Mouse (Mus musculus): ENCODE results near the gene Slc1a7. TPM values are rescaled to one million over a fixed set of nuclear protein-coding genes. Genes with fewer than 3 reads are reported as not detected.

The Slc1a7 gene
- total RNA-seq (2014; rRNA removed) = 0.15 TPM in 1 of 2 replicates, not detected in the other
- 0.10 TPM in 1 of 2 replicates, not detected in the other for polyA plus RNA-seq (2015; fragmentation: Nextera tagmentation; extraction: Ambion mirVana)

DNA sequence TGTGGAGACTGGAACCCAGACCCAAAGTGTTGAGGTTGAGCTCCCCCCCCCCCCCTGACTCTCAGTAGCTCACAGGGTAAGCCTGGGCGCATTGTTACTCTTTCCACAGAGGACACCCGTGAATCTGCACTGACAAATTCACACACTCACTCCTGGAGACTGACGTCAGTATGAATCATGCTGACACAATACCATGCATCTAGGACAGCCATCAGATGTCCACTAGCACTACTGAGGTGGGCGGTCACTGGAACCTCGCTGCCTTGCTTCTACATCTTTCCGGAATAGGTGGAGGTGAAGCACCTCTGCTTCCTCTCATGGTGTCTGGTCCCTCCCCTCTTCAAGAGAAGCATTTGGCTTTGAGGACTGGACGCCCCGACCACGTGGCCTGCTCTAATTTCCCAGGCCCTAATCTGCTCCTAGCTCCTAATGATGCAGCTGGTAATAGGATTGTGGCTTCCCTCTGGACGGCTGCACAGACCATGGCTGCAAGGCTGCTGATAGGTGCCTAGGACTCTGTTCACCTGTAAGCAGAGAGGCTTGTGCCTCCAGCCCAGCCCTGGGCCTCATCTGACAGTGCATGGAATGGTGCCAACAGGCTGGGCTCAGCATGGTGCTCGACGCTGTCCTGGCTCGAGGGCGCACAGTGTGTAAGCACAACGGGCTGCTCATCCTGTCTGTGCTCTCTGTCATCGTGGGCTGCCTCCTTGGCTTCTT lies at the start of gene Slc1a7:
TSS of gene Slc1a7 (plus strand) at position 367 of the 717 bp plus-strand sequence.
- Histone ChIP-seq H3K36me3 (ENCODE audit: insufficient read depth) (no peaks in the 10 kb centered on the region), H3K9ac (no peak within 1 kb of the TSS), H3K9me3 (ENCODE audit: low read length) (no peaks in the 10 kb centered on the region), H3K4me2 (ENCODE audit: low read depth) (no peak within 1 kb of the TSS), H3K27ac (ENCODE audit: low read depth, low read length) (no peak within 1 kb of the TSS), H3K27me3 (ENCODE audit: insufficient read depth, low read length) (no peaks in the 10 kb centered on the region), H3K4me1 (ENCODE audit: insufficient read depth) (no peaks in the 10 kb centered on the region), H3K4me3 (ENCODE audit: low read depth, low read length) (no peak within 1 kb of the TSS)
- no peak for ATAC-seq
- no peak for DNase-seq
- no peak for TF ChIP-seq CTCF (IDR thresholded peaks at IDR 0.05; ENCODE audit: low read depth)
- WGBS = 71% methylated on average over 16 of the region's 16 CpGs

DNA sequence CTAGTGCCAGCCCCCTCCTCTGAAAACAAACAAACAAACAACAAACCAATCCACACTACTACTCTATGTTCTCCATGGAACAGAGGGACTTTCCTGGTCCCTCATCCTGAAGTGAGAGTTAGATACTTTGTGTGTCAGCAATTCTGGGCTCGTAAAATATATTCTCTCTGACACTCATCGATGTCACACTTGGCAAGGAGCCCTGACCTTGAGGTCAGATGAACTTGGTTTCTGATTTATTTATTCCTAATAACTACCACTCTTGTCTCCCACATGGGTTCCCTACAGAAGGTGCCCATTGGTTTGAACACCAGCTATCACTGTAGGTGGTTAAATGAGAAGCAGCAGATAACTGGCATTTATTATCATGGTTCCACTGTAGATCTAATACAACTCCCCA lies 47.8 kb upstream of the Slc1a7 start:
- Histone ChIP-seq H3K27me3 (ENCODE audit: insufficient read depth, low read length) (no peaks in the 10 kb centered on the region), H3K9me3 (ENCODE audit: low read length) (no peaks in the 10 kb centered on the region), H3K9ac (no peak overlapping the region), H3K27ac (ENCODE audit: low read depth, low read length) (no peak overlapping the region), H3K36me3 (ENCODE audit: insufficient read depth) (no peaks in the 10 kb centered on the region), H3K4me2 (ENCODE audit: low read depth) (no peak overlapping the region), H3K4me1 (ENCODE audit: insufficient read depth) (no peaks in the 10 kb centered on the region), H3K4me3 (ENCODE audit: low read depth, low read length) (no peak overlapping the region)
- TF ChIP-seq CTCF (IDR thresholded peaks at IDR 0.05; ENCODE audit: low read depth) = no peak
- 88% methylated on average over 2 of the region's 2 CpGs for WGBS
- DNase-seq = no peak
- no peak for ATAC-seq

DNA sequence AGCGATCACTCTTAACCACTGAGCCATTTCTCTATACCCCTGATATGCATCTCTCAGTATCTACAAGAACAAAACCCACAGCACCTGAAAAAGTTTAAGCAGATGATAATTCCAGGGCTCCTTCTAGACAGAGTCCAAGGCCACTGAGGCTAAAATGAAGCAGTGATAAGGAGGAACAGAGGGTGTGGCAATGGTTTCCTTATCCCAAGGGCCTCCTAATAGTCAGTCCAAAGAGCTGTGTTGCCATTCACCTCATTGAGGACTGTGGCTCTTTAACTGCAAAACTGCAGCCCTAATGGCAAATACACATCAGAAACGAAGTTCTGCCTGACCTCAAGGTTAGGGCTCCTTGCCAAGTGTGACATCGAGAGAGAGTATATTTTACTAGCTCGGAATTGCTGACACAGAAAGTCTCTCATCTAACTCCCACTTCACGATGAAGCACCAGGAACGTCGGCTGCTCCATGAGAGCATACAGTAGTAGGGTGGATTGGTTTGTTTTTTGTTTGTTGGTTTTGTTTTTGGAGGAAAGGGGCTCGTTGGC lies 46.9 kb upstream of the Slc1a7 start:
- Histone ChIP-seq H3K9ac (no peak overlapping the region), H3K27me3 (ENCODE audit: insufficient read depth, low read length) (no peaks in the 10 kb centered on the region), H3K9me3 (ENCODE audit: low read length) (no peaks in the 10 kb centered on the region), H3K4me2 (ENCODE audit: low read depth) (no peak overlapping the region), H3K36me3 (ENCODE audit: insufficient read depth) (no peaks in the 10 kb centered on the region), H3K4me3 (ENCODE audit: low read depth, low read length) (no peak overlapping the region), H3K4me1 (ENCODE audit: insufficient read depth) (no peaks in the 10 kb centered on the region), H3K27ac (ENCODE audit: low read depth, low read length) (no peak overlapping the region)
- no peak for TF ChIP-seq CTCF (IDR thresholded peaks at IDR 0.05; ENCODE audit: low read depth)
- no peak for DNase-seq
- ATAC-seq = no peak
- whole genome bisulfite sequencing = 76% methylated on average over 8 of the region's 8 CpGs

DNA sequence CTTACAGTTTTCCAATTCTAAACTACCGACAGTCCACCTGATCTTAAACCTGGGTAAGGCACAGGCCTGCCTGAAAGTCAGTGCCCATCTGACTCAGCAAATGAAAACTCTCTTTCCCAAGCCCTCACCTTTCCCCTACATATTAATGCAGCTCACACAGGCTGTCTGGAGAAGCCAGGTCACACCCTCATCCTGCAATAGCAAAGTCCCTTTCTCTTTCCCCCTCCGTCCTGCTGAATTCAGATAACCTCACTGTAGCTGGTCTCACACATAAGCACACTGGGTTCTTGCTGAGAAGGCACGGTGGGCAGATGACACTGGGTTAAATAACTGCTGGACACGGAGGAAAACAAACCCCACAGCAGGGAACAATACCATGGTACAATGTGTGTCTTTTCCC lies 46.2 kb upstream of the Slc1a7 start:
- H3K4me2 ChIP-seq (ENCODE audit: low read depth) = no peak overlapping the region
- no peaks in the 10 kb centered on the region for H3K9me3 ChIP-seq (ENCODE audit: low read length)
- DNase-seq (no peak), ATAC-seq (no peak)
- 60% methylated on average over 4 of the region's 4 CpGs for WGBS
- TF ChIP-seq CTCF (IDR thresholded peaks at IDR 0.05; ENCODE audit: low read depth) = no peak
- no peaks in the 10 kb centered on the region for H3K27me3 ChIP-seq (ENCODE audit: insufficient read depth, low read length)
- H3K36me3 ChIP-seq (ENCODE audit: insufficient read depth) = no peaks in the 10 kb centered on the region
- no peak overlapping the region for H3K27ac ChIP-seq (ENCODE audit: low read depth, low read length)
- no peak overlapping the region for H3K9ac ChIP-seq
- no peaks in the 10 kb centered on the region for H3K4me1 ChIP-seq (ENCODE audit: insufficient read depth)
- no peak overlapping the region for H3K4me3 ChIP-seq (ENCODE audit: low read depth, low read length)

DNA sequence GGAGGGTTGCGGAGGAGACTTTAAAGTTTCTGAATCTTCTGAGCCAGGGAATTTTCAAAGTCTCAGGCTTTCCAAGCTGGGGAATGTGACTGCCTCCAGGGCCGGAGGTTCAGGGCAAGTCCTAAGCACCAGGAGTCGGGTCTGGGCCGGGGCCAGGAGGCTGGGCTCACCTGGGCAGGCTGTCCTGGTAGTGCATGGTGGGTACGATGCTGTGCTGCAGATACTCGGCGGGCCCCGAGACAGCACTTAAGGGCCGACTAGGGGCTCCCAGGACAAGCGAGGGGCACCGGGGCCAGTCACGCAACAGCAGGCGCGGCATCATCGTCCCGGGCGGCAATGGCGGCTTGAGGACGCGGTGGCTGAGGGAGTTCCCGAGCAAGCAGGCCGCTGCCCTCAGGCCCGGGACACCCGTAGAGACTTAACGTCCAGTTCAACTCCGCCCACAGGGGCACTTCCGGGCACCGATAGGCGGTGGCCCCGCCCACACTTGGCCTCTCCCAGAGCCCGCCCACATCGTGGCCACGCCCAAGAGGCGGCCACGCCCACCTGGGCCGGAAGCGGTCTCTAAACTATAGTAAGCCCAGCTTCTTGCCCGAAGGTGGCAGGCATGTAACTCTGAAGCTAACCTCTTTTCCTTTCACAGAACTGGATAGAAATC lies 44.9 kb upstream of the Slc1a7 start, which contains the start of gene Cpt2:
TSS of gene Cpt2 (minus strand) at position 466 of the 658 bp plus-strand sequence.
- peak within 1 kb of the TSS; percentile 64 for H3K4me3 ChIP-seq (ENCODE audit: low read depth, low read length)
- peak within 1 kb of the TSS; percentile 89 for H3K4me2 ChIP-seq (ENCODE audit: low read depth)
- H3K36me3 ChIP-seq (ENCODE audit: insufficient read depth) = no peaks in the 10 kb centered on the region
- H3K27ac ChIP-seq (ENCODE audit: low read depth, low read length) = peak within 1 kb of the TSS; percentile 62; the same call in 1 of the 2 replicates
- H3K9me3 ChIP-seq (ENCODE audit: low read length) = no peaks in the 10 kb centered on the region
- TF ChIP-seq CTCF (IDR thresholded peaks at IDR 0.05; ENCODE audit: low read depth) = peak; percentile 29
- no peaks in the 10 kb centered on the region for H3K4me1 ChIP-seq (ENCODE audit: insufficient read depth)
- H3K27me3 ChIP-seq (ENCODE audit: insufficient read depth, low read length) = no peaks in the 10 kb centered on the region
- DNase-seq (peak; percentile 87), ATAC-seq (peak; percentile 95)
- peak within 1 kb of the TSS; percentile 73 for H3K9ac ChIP-seq
- WGBS = 2% methylated on average over 38 of the region's 38 CpGs

DNA sequence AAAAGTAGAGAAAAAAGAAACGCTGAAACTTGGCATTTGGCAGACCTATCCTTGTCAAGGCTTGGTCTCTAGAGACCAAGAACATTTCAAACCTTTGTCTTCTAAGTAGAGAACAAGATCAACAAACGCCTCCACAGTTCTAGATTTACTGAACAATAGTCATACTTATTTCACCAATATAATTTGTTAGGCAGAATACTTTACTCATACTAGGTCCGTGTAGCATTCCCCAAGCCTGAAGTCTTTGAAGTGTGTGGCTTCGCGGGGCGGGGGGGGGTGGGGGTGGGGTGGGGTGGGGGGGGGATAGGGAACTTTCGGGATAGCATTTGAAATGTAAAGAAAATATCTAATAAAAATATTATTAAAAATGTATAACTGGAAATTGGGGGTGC lies 44.3 kb upstream of the Slc1a7 start:
- 42% methylated on average over 7 of the region's 7 CpGs for WGBS
- Histone ChIP-seq H3K36me3 (ENCODE audit: insufficient read depth) (no peaks in the 10 kb centered on the region), H3K9ac (0 out of 2 replicates have a peak overlapping the region, but pooled peaks have one; percentile 73), H3K4me2 (ENCODE audit: low read depth) (peak overlapping the region; percentile 89), H3K27me3 (ENCODE audit: insufficient read depth, low read length) (no peaks in the 10 kb centered on the region), H3K4me3 (ENCODE audit: low read depth, low read length) (peak overlapping the region; percentile 64), H3K4me1 (ENCODE audit: insufficient read depth) (no peaks in the 10 kb centered on the region), H3K9me3 (ENCODE audit: low read length) (no peaks in the 10 kb centered on the region), H3K27ac (ENCODE audit: low read depth, low read length) (no peak overlapping the region)
- no peak; the same call in 1 of the 2 replicates for ATAC-seq
- no peak for DNase-seq
- TF ChIP-seq CTCF (IDR thresholded peaks at IDR 0.05; ENCODE audit: low read depth) = no peak; the same call in 1 of the 2 replicates

DNA sequence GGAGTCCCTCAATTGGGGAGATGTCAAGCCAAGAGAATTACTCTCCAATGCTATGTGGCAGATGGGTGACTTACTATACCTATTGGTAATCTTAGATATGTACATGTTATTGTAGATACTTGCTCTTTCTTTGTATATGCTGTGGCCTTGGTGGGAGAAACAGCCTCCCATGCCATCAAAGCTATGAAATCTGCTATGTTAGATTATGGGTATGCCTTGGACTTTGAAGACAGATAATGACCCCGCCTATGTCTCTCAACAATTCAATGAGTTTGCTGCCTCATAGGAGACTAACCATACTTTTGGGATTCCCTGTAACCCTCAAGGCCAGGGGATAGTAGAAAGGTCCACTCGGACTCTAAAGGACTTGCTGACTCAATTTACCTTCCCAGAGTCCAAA lies 39.9 kb upstream of the Slc1a7 start:
- WGBS = 72% methylated on average over 2 of the region's 2 CpGs
- Histone ChIP-seq H3K4me1 (ENCODE audit: insufficient read depth) (no peaks in the 10 kb centered on the region), H3K4me2 (ENCODE audit: low read depth) (no peak overlapping the region), H3K27ac (ENCODE audit: low read depth, low read length) (no peak overlapping the region), H3K36me3 (ENCODE audit: insufficient read depth) (no peaks in the 10 kb centered on the region), H3K9me3 (ENCODE audit: low read length) (no peaks in the 10 kb centered on the region), H3K4me3 (ENCODE audit: low read depth, low read length) (no peak overlapping the region), H3K27me3 (ENCODE audit: insufficient read depth, low read length) (no peaks in the 10 kb centered on the region), H3K9ac (no peak overlapping the region)
- ATAC-seq (no peak), DNase-seq (no peak)
- no peak for TF ChIP-seq CTCF (IDR thresholded peaks at IDR 0.05; ENCODE audit: low read depth)

Data from forebrain, postnatal 0 days (tissue).